Mouse (Mus musculus) cerebral cortex, adult 2 months (tissue): Measurements from ENCODE around the gene Krt16.

ENCODE experiments used
- WGBS: fragments of 180-500 bp; shearing (Covaris S2); methylation state at CpG from one replicate; pipeline ENCODE4 v1.1.7; 2018; 5-methylcytosine and 5-hydroxymethylcytosine counted together

The Krt16 gene

GRCm38 (mm10) chr11:100248852-100249465, at the start of gene Krt16:
Krt16 (minus strand) TSS chr11:100248902.
- WGBS = 82% methylated on average over 7 of the region's 7 CpGs

GRCm38 (mm10) chr11:100297801-100298200, 49.1 kb upstream of the Krt16 start:
- 35% methylated on average over 5 of the region's 5 CpGs for WGBS

- WGBS = 10% methylated on average over 10 of the region's 10 CpGs
Observed at GRCm38 (mm10) chr11:100295308-100295707, 46.6 kb upstream of the Krt16 start.

- 53% methylated on average over 6 of the region's 6 CpGs for WGBS
Observed at GRCm38 (mm10) chr11:100292884-100293283, 44.2 kb upstream of the Krt16 start.

- 58% methylated on average over 5 of the region's 5 CpGs for whole genome bisulfite sequencing
Observed at GRCm38 (mm10) chr11:100290235-100290634, 41.5 kb upstream of the Krt16 start.

- WGBS = 93% methylated on average over 6 of the region's 6 CpGs
Observed at GRCm38 (mm10) chr11:100288942-100289341, 40.2 kb upstream of the Krt16 start.

GRCm38 (mm10) chr11:100287024-100287423, 38.3 kb upstream of the Krt16 start:
- 43% methylated on average over 10 of the region's 10 CpGs for WGBS

GRCm38 (mm10) chr11:100284988-100285387, 36.3 kb upstream of the Krt16 start:
- 87% methylated on average over 4 of the region's 4 CpGs for WGBS

GRCm38 (mm10) chr11:100282549-100282948, 33.8 kb upstream of the Krt16 start:
- 25% methylated on average over 10 of the region's 10 CpGs for WGBS

- WGBS = 20% methylated on average over 11 of the region's 11 CpGs
Observed at GRCm38 (mm10) chr11:100281596-100282544, 33.2 kb upstream of the Krt16 start.

GRCm38 (mm10) chr11:100278759-100279158, 30.1 kb upstream of the Krt16 start:
- 57% methylated on average over 5 of the region's 5 CpGs for WGBS

GRCm38 (mm10) chr11:100277726-100278480, 29.2 kb upstream of the Krt16 start:
- 76% methylated on average over 15 of the region's 15 CpGs for WGBS

GRCm38 (mm10) chr11:100275466-100275865, 26.8 kb upstream of the Krt16 start:
- 54% methylated on average over 5 of the region's 5 CpGs for WGBS

GRCm38 (mm10) chr11:100274719-100275118, 26.0 kb upstream of the Krt16 start:
- 80% methylated on average over 7 of the region's 7 CpGs for WGBS

- WGBS = 95% methylated on average over 1 of the region's 1 CpGs
Observed at GRCm38 (mm10) chr11:100271878-100272277, 23.2 kb upstream of the Krt16 start.

- 88% methylated on average over 7 of the region's 7 CpGs for WGBS
Observed at GRCm38 (mm10) chr11:100269821-100270332, 21.2 kb upstream of the Krt16 start, which contains the start of gene Krt42. Krt42 (minus strand) TSS chr11:100269871.

- 60% methylated on average over 13 of the region's 13 CpGs for WGBS
Observed at GRCm38 (mm10) chr11:100262058-100262980, 13.6 kb upstream of the Krt16 start.

GRCm38 (mm10) chr11:100261235-100261605, 12.5 kb upstream of the Krt16 start:
- WGBS = 86% methylated on average over 9 of the region's 9 CpGs

GRCm38 (mm10) chr11:100260514-100261234, 12.0 kb upstream of the Krt16 start, which contains the start of gene Krt17:
Krt17 (minus strand) TSS chr11:100261029.
- 74% methylated on average over 21 of the region's 21 CpGs for WGBS

GRCm38 (mm10) chr11:100259079-100259478, 10.4 kb upstream of the Krt16 start:
- WGBS = 95% methylated on average over 9 of the region's 9 CpGs
